Mouse (Mus musculus) gastrocnemius, postnatal 14 days (tissue): Measurements from ENCODE around the gene Plpp3. TPM values are rescaled to one million over a fixed set of nuclear protein-coding genes. Genes with fewer than 3 reads are reported as not detected.
A peak's percentile ranks its signal among the peaks of the same experiment; 100 is the strongest.
"Not testable (repeated sequence)": the region's sequence is repeated elsewhere in the genome, so short reads cannot be mapped to it uniquely, and the experiment has no call there.

Source experiments
- DNase-seq: peaks from one replicate; pipeline ENCODE4 v3.0.0; 2021; ENCODE audit warnings: mixed read lengths
- intact Hi-C: fragments of 180-260 bp; cut with DNase I; formaldehyde crosslinking; loops from one replicate; pipeline ENCODE4 v1.15.1; 2025; ENCODE audit warnings: low total_unique reads
- total RNA-seq, 2 experiments: library from RNA; stranded (reverse); gene quantifications; 2 replicates each; pipeline ENCODE4 v1.2.3; 2021

Gene Plpp3
- total RNA-seq, 2 experiments from 2014 or later = 62.1 to 63.0 TPM

- intact Hi-C loops = no loop called here
- no peak for DNase-seq
Observed at GRCm38 (mm10) chr4:105249283-105249682, 92.1 kb downstream of the Plpp3 start.

- intact Hi-C loops = no loop called here
- no peak for DNase-seq
Observed at GRCm38 (mm10) chr4:105250946-105251345, 93.8 kb downstream of the Plpp3 start.

- intact Hi-C loops = no loop called here
- DNase-seq = no peak
Observed at GRCm38 (mm10) chr4:105252044-105252443, 94.9 kb downstream of the Plpp3 start.

- DNase-seq = no peak
- intact Hi-C loops = no loop called here
Observed at GRCm38 (mm10) chr4:105252571-105253200, 95.5 kb downstream of the Plpp3 start.

GRCm38 (mm10) chr4:105253453-105254341 lies 96.5 kb downstream of the Plpp3 start:
- intact Hi-C loops = no loop called here

GRCm38 (mm10) chr4:105254365-105254764 lies 97.2 kb downstream of the Plpp3 start:
- no peak for DNase-seq
- intact Hi-C loops = no loop called here

More at GRCm38 (mm10) chr4:105253453-105254341, 96.5 kb downstream of the Plpp3 start:
- DNase-seq = no peak

- intact Hi-C loops = no loop called here
Observed at GRCm38 (mm10) chr4:105255185-105255584, 98.0 kb downstream of the Plpp3 start.

GRCm38 (mm10) chr4:105257667-105258560 lies 100.8 kb downstream of the Plpp3 start:
- intact Hi-C loops = no loop called here
- DNase-seq = no peak

More at GRCm38 (mm10) chr4:105255185-105255584, 98.0 kb downstream of the Plpp3 start:
- DNase-seq = no peak

- DNase-seq = no peak
- intact Hi-C loops = no loop called here
Observed at GRCm38 (mm10) chr4:105260385-105260784, 103.2 kb downstream of the Plpp3 start.

GRCm38 (mm10) chr4:105260893-105261769 lies 104.0 kb downstream of the Plpp3 start:
- DNase-seq = no peak
- intact Hi-C loops = no loop called here

GRCm38 (mm10) chr4:105262358-105262757 lies 105.2 kb downstream of the Plpp3 start:
- intact Hi-C loops = no loop called here
- DNase-seq = no peak

- intact Hi-C loops = no loop called here
- DNase-seq = no peak
Observed at GRCm38 (mm10) chr4:105263600-105263999, 106.5 kb downstream of the Plpp3 start.

- intact Hi-C loops = no loop called here
- no peak for DNase-seq
Observed at GRCm38 (mm10) chr4:105265041-105265440, 107.9 kb downstream of the Plpp3 start.

GRCm38 (mm10) chr4:105265678-105266077 lies 108.5 kb downstream of the Plpp3 start:
- intact Hi-C loops = no loop called here
- DNase-seq = no peak

- intact Hi-C loops = no loop called here
- DNase-seq = no peak
Observed at GRCm38 (mm10) chr4:105268202-105268730, 111.1 kb downstream of the Plpp3 start.

- intact Hi-C loops, DNase-seq: not testable (repeated sequence)
Observed at GRCm38 (mm10) chr4:105269398-105269797, 112.3 kb downstream of the Plpp3 start.

- intact Hi-C loops = loop anchor here (5.0 kb wide), 1 partner anchor 39 kb away; no protein-coding TSS in a partner anchor
- peak; percentile 76 for DNase-seq
Observed at GRCm38 (mm10) chr4:105271166-105271565, 114.0 kb downstream of the Plpp3 start.

GRCm38 (mm10) chr4:105273034-105273433 lies 115.9 kb downstream of the Plpp3 start:
- intact Hi-C loops = loop anchor here (5.0 kb wide), 1 partner anchor 41 kb away; no protein-coding TSS in a partner anchor

More at GRCm38 (mm10) chr4:105273034-105273433, 115.9 kb downstream of the Plpp3 start:
- no peak for DNase-seq
